Mouse (Mus musculus) limb, embryonic 14.5 days (tissue): ENCODE data around the gene Asb1. TPM values are rescaled to one million over a fixed set of nuclear protein-coding genes. Genes with fewer than 3 reads are reported as not detected.
A peak's percentile ranks its signal among the peaks of the same experiment; 100 is the strongest.

ENCODE experiments used
- ATAC-seq: fragments of 200-750 bp; cut with Nextera tagmentation; 2 replicates; pipeline ENCODE4 v1.8.0; 2017; ENCODE audit warnings: low read depth, moderate number of reproducible peaks, moderate TSS enrichment; ENCODE audit not compliant: low FRiP score
- DNase-seq: peaks from one replicate; pipeline ENCODE4 v3.0.0-alpha.2; 2015; ENCODE audit warnings: low spot score
- H3K27ac ChIP-seq: fragments of 300-500 bp; sonication (generic); replicated peaks from 2 replicates; pipeline ENCODE4 v1.5.1; 2014; ENCODE audit warnings: low read depth, mild to moderate bottlenecking, low read length, moderate library complexity, mixed read lengths
- H3K27me3 ChIP-seq: fragments of 300-500 bp; sonication (generic); 2 replicates; pipeline ENCODE4 v1.6.1; 2014; ENCODE audit warnings: low read length, mixed read lengths; ENCODE audit not compliant: control insufficient read depth, insufficient read depth
- H3K36me3 ChIP-seq: fragments of 300-500 bp; sonication (generic); 2 replicates; pipeline ENCODE4 v1.6.1; 2014; ENCODE audit warnings: mild to moderate bottlenecking, low read length, moderate library complexity, mixed read lengths; ENCODE audit not compliant: control insufficient read depth, insufficient read depth
- H3K4me1 ChIP-seq: fragments of 300-500 bp; sonication (generic); 2 replicates; pipeline ENCODE4 v1.6.1; 2014; ENCODE audit warnings: antibody characterized with exemption, low read length, mixed read lengths; ENCODE audit not compliant: control insufficient read depth, insufficient read depth
- H3K4me2 ChIP-seq: fragments of 300-500 bp; sonication (generic); replicated peaks from 2 replicates; pipeline ENCODE4 v1.6.1; 2014; ENCODE audit warnings: low read depth, mild to moderate bottlenecking, low read length, moderate library complexity; ENCODE audit not compliant: severe bottlenecking
- H3K4me3 ChIP-seq: fragments of 300-500 bp; sonication (generic); replicated peaks from 2 replicates; pipeline ENCODE4 v1.5.1; 2014; ENCODE audit warnings: low read length
- H3K9ac ChIP-seq: fragments of 300-500 bp; sonication (generic); 2 replicates; pipeline ENCODE4 v1.6.1; 2014; ENCODE audit warnings: mild to moderate bottlenecking, low read depth, low read length, moderate library complexity; ENCODE audit not compliant: severe bottlenecking
- H3K9me3 ChIP-seq: fragments of 300-500 bp; sonication (generic); 2 replicates; pipeline ENCODE4 v1.6.1; 2016; ENCODE audit warnings: low read length; ENCODE audit not compliant: control insufficient read depth
- POLR2A ChIP-seq: fragments of 200-500 bp; IDR thresholded peaks from 2 replicates; pipeline ENCODE4 v1.8.0; 2012; ENCODE audit warnings: inconsistent platforms, mild to moderate bottlenecking, moderate library complexity, borderline replicate concordance; ENCODE audit not compliant: insufficient read depth, insufficient read length; ENCODE audit errors: extremely low read depth
- WGBS: fragments of 180-500 bp; shearing (Covaris S2); extraction: QIAGEN DNeasy Blood & Tissue Kit; methylation state at CpG from one replicate; pipeline ENCODE4 v1.1.7; 2014; 5-methylcytosine and 5-hydroxymethylcytosine counted together
- polyA plus RNA-seq, 2 experiments: library from polyadenylated mRNA; depleted of rRNA in 1 of 2; stranded (reverse) in 1 of 2; unstranded in 1 of 2; fragments of >200 nt; fragmentation: Nextera tagmentation in 1 of 2; extraction: Ambion mirVana in 1 of 2; gene quantifications; 2 replicates each; pipeline versions ENCODE4 v1.2.1 to v1.2.3; 2012 to 2014

Asb1 gene
- polyA plus RNA-seq (2012; rRNA removed) (8.1 and 8.5 TPM in 2 replicates), polyA plus RNA-seq (2014; fragmentation: Nextera tagmentation; extraction: Ambion mirVana) (7.3 and 8.5 TPM in 2 replicates)

GRCm38 (mm10) chr1:91540271-91540826, at the start of gene Asb1:
Gene Asb1, plus strand, starts transcription at chr1:91540544.
- peak within 1 kb of the TSS; percentile 90 for H3K4me3 ChIP-seq
- peak; percentile 97 for ATAC-seq
- under 1% methylated on average over 41 of the region's 41 CpGs for WGBS
- peaks cover 28% of the 10 kb centered on the region for H3K27me3 ChIP-seq
- peak; percentile 98 for DNase-seq
- peak within 1 kb of the TSS; percentile 72 for H3K9ac ChIP-seq
- TF ChIP-seq POLR2A, result 0 out of 2 replicates have a peak, but pooled peaks have one; percentile 29
- peak within 1 kb of the TSS; percentile 98 for H3K4me2 ChIP-seq
- peaks cover 14% of the 10 kb centered on the region for H3K4me1 ChIP-seq
- H3K27ac ChIP-seq, result 0 out of 2 replicates have a peak within 1 kb of the TSS, but pooled peaks have one; percentile 9
- H3K9me3 ChIP-seq, result no peaks in the 10 kb centered on the region
- H3K36me3 ChIP-seq, result peaks cover 11% of the 10 kb centered on the region; the same call in 1 of the 2 replicates

DNA sequence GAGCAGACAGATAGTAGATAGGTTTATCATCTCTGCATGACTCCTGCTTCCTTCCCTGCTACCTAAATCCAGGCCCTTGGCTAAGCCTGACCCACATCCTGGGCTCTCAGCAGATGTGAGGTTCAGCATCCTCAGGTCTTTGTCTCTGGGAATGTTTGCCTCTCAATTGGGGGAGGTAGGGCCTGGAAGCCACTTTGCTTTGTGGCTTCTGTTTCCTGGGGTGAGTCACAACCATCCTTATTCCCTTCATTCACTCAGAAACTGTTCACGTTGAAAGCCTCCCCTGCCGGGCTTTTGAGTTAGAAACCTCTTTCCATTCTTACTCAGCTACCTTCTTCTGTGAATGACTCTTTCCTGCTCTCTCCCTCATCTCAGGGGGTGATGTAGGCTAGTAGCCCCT, 47.6 kb upstream of the Asb1 start:
- DNase-seq (no peak), ATAC-seq (no peak)
- no peaks in the 10 kb centered on the region for H3K9me3 ChIP-seq
- H3K27me3 ChIP-seq, result no peaks in the 10 kb centered on the region
- H3K4me3 ChIP-seq, result no peak overlapping the region
- H3K9ac ChIP-seq, result no peak overlapping the region
- H3K36me3 ChIP-seq, result no peaks in the 10 kb centered on the region
- H3K27ac ChIP-seq, result no peak overlapping the region
- no peak for TF ChIP-seq POLR2A
- no peak overlapping the region for H3K4me2 ChIP-seq
- H3K4me1 ChIP-seq, result peaks cover 8% of the 10 kb centered on the region
- WGBS, result 51% methylated on average over 2 of the region's 2 CpGs

DNA sequence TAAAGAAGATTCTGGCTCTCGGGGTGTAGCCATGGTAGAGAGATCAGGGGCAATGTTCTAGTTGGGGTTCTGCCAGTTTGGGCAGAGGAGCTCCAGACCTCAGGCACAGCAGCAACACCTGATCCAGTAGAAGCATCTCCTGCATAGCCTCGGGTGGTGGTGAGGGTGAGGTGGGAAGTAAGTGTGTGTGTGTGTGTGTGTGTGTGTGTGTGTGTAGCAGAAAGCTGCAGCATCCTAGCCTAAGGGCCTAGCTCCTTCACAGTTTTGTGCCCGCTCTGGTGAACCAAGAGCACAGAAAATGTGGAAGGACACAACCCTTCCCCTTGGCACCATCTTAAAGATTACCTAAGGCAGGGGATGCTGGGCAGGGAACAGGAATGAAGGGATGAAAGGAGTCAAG, 46.4 kb upstream of the Asb1 start:
- Histone ChIP-seq H3K9ac (0 out of 2 replicates have a peak overlapping the region, but pooled peaks have one; percentile 74), H3K9me3 (no peaks in the 10 kb centered on the region), H3K4me1 (peaks cover 8% of the 10 kb centered on the region), H3K36me3 (no peaks in the 10 kb centered on the region), H3K4me2 (peak overlapping the region; percentile 76), H3K27me3 (no peaks in the 10 kb centered on the region), H3K27ac (no peak overlapping the region), H3K4me3 (peak overlapping the region; percentile 89)
- DNase-seq, result no peak
- no peak for TF ChIP-seq POLR2A
- no peak; the same call in 1 of the 2 replicates for ATAC-seq
- WGBS, result 41% methylated on average over 3 of the region's 3 CpGs

DNA sequence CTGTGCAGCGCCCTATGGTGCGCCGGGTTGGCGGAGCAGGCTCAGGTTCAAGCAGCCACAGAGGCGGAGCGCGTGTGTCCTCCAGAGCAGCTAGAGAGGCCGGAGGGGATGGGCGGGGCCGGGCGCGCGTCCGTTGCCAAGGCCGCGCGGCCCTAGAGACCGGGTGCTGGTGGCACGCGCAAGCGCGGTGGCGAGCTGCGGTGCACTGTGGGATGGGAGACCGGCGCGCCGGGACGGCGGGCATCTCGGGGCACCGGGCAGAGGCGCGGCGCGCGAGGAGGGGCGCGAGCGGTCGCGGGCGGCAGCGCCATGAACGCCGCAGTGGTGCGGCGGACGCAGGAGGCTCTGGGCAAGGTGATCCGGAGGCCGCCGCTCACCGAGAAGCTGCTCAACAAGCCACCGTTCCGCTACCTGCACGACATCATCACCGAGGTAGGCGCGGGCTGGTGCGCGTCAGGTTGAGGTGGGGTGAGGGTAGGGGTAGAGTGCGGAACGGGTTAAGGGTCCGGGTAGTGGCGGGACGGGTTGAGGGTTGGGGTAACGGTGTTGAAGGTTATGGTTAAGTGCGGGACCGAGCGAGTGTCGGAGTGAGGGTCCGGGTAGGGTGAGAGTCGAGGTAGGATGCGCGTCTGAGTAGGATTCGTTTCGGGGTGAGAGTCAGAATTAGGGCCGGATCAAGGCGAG, 45.7 kb upstream of the Asb1 start, which contains the start of gene Traf3ip1:
TSS of gene Traf3ip1 (plus strand) at position 191 of the 684 bp plus-strand sequence.
- Histone ChIP-seq H3K36me3 (peaks cover under 1% of the 10 kb centered on the region; the same call in 1 of the 2 replicates), H3K4me3 (peak within 1 kb of the TSS; percentile 89), H3K27ac (no peak within 1 kb of the TSS), H3K27me3 (no peaks in the 10 kb centered on the region), H3K4me1 (peaks cover 8% of the 10 kb centered on the region), H3K9me3 (no peaks in the 10 kb centered on the region), H3K4me2 (peak within 1 kb of the TSS; percentile 76), H3K9ac (peak within 1 kb of the TSS; percentile 74)
- TF ChIP-seq POLR2A, result peak; percentile 52; the same call in 1 of the 2 replicates
- peak; percentile 90 for DNase-seq
- peak; percentile 97 for ATAC-seq
- under 1% methylated on average over 63 of the region's 79 CpGs for WGBS

DNA sequence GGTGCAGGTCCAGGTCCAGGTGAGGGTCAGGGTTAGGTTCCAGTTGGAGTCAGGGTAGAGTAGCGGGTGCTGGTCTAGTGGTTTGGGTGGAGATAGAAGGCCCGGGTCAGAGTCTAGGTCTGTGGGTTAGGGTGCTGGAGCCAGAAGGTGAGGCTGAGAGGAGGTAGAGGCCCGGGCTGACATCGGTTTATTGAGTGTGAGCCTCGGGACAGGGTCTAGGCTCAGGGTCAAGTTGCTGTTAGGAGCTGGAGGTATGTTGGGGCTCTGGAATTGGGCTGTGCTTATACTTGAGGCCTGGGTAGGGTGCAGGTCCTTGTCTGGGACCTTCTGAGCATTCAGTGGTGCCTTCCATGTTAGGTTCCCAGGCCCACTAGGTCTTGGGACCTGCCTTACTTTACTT, 45.0 kb upstream of the Asb1 start:
- H3K36me3 ChIP-seq, result peaks cover 8% of the 10 kb centered on the region; the same call in 1 of the 2 replicates
- peaks cover 8% of the 10 kb centered on the region for H3K4me1 ChIP-seq
- no peak for TF ChIP-seq POLR2A
- ATAC-seq (no peak), DNase-seq (no peak)
- H3K4me2 ChIP-seq, result peak overlapping the region; percentile 76
- peak overlapping the region; percentile 89 for H3K4me3 ChIP-seq
- H3K27me3 ChIP-seq, result no peaks in the 10 kb centered on the region
- peak overlapping the region; percentile 74 for H3K9ac ChIP-seq
- WGBS, result 48% methylated on average over 5 of the region's 5 CpGs
- no peak overlapping the region for H3K27ac ChIP-seq
- H3K9me3 ChIP-seq, result no peaks in the 10 kb centered on the region
